Mouse (Mus musculus): ENCODE results near the gene Slc13a4. TPM values are rescaled to one million over a fixed set of nuclear protein-coding genes. Genes with fewer than 3 reads are reported as not detected.

Gene Slc13a4
- total RNA-seq, 2 experiments from 2014 or later, result 3.2 to 3.9 TPM

GRCm38 (mm10) chr6:35303355-35303900 lies 4.5 kb downstream of the Slc13a4 start:
- no peak for DNase-seq (ENCODE audit: low spot score in 2 of 2)

GRCm38 (mm10) chr6:35302581-35302980 lies 5.3 kb downstream of the Slc13a4 start:
- no peak for DNase-seq (ENCODE audit: low spot score in 2 of 2)

GRCm38 (mm10) chr6:35298323-35298722 lies 9.6 kb downstream of the Slc13a4 start:
- no peak for DNase-seq (ENCODE audit: low spot score in 2 of 2)

DNA sequence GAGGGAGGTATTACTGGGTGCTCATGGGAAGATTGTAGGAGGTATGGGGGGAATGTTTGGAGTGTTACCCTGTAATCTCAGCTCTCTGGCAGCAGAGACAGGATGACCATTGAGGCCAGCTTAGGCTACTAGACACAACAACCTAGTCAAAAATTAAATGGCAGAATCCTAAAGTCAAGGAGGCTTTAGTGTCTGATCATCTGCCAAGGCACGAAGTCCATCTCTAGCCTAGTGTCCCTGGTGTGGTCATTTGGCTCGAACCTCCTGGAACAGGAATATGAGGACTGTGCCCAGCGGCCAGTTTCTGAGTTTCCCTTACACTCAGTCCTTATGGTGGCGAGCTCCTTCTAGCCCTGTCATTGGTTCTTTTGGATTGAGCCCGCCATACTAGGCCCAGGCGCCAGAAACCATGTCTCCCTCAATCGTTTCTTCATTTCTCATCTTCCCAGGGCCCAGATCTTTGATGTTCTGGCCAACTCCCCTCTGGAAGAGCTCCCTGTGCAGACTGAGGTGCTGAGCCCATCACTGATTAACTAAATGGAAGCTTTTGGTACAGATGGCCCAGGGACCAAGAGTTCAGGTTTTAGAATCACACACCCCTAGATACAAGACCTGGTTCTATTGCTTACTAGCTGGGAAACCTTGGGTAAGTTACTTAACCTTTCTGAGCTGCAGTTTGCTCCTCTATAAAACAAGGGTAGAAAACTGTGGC lies 10.3 kb downstream of the Slc13a4 start:
- no peak for DNase-seq (ENCODE audit: low spot score in 2 of 2)

- peak in 1 of 2 experiments; percentile 27 for DNase-seq (ENCODE audit: low spot score in 2 of 2)
Observed at GRCm38 (mm10) chr6:35297001-35297400, 10.9 kb downstream of the Slc13a4 start.

- DNase-seq (ENCODE audit: low spot score in 2 of 2), result no peak
Observed at GRCm38 (mm10) chr6:35294964-35295363, 13.0 kb downstream of the Slc13a4 start.

GRCm38 (mm10) chr6:35289676-35290075 lies 18.3 kb downstream of the Slc13a4 start:
- no peak for DNase-seq (ENCODE audit: low spot score in 2 of 2)

DNA sequence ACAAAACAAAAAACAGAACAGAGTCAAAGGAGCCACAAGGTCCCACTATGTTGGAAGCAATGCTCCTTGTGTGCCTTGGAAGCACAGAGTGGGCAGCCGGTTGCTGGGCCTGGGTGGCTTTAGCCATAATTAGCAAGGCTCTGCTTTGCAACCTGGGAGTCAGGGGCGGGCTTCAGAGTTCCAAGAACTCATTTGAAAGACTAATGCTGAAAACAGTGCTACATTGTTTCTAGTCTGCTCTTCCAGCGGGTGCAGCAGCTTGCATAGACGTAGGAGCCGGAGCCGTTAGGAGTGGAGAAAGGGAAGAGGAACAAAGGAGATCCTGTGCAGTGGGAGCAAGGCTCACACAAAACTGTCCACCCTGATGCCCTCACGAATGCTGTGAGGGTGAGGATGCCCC lies 19.0 kb downstream of the Slc13a4 start:
- no peak for DNase-seq (ENCODE audit: low spot score in 2 of 2)

DNA sequence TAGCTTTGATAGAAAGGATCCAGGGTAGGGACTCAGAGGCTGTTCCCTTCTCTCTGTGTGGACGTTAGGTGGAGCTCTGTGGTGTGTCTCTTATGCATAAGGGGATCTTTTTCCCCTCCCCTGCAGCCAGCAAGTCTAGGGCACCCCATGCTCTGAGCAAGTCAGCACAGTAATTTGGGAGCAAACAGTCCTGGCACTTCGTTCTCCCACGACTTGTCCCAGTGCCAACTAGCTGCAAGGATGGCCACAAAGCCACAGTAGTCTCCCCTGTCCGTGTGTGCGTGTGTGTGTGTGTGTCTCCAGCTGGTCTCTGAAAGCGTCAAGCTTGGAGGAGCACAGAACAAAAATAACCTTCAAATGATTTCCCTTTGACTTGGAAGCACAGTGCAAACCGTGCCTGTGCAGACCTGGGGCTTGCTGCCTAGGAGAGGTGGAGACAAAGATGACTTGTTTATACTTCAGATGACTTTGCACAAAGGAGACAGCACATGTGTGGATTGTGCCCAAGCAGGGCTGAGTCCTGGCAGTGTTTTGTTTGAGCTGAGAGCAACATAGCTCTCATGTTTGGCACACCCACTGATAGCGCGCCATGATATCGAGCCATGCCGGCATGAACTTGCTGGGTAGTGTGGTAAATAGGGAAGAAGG lies 19.7 kb downstream of the Slc13a4 start:
- DNase-seq (ENCODE audit: low spot score in 2 of 2), result peak; percentile 16 to 60

- no peak for DNase-seq (ENCODE audit: low spot score in 2 of 2)
Observed at GRCm38 (mm10) chr6:35279306-35279705, 28.6 kb downstream of the Slc13a4 start.

- no peak for DNase-seq (ENCODE audit: low spot score in 2 of 2)
Observed at GRCm38 (mm10) chr6:35277903-35278587, 29.9 kb downstream of the Slc13a4 start.

GRCm38 (mm10) chr6:35273391-35274082 lies 34.4 kb downstream of the Slc13a4 start:
- no peak for DNase-seq (ENCODE audit: low spot score in 2 of 2)

DNA sequence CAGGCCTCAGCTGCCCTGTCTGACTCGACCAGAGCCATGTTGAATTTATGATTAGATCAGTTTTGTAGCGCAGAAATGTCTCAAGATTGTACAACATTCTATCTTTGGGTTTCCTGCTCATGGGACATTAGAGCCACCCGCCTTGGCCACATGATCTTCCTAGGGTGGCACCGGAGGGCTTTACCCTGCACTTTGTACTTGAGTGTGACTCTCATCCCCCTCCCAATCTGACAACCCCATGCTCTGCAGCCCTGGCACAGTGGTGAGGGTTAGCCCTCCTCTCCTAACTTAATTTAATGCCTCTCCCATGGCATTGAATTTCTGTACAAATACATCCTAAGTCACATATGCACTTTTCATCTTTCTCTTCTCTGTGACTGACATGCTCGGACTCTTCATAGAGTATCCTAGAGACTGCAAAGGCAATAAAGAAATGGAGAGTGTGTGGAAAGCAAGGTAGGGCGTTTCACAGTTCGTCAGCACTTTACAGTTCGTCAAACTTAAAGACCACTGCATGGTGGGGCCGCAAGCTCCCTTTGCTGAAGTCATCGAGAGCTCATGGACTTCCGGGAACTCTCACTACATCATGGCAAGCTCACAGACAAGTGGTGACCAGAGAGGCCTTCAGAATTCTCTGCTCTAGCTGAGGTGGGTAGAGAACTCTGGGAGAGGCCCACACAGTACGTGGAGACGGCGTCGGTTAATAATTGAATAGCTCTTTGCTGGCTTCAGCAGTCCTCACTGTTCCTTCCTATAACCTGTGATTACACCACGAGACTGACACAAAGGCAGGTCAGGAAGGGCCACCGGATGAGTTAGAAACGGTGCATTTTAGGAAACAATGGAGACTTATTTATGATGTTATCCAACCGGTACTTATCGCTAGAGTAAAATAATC lies 35.8 kb downstream of the Slc13a4 start:
- no peak for DNase-seq (ENCODE audit: low spot score in 2 of 2)

DNA sequence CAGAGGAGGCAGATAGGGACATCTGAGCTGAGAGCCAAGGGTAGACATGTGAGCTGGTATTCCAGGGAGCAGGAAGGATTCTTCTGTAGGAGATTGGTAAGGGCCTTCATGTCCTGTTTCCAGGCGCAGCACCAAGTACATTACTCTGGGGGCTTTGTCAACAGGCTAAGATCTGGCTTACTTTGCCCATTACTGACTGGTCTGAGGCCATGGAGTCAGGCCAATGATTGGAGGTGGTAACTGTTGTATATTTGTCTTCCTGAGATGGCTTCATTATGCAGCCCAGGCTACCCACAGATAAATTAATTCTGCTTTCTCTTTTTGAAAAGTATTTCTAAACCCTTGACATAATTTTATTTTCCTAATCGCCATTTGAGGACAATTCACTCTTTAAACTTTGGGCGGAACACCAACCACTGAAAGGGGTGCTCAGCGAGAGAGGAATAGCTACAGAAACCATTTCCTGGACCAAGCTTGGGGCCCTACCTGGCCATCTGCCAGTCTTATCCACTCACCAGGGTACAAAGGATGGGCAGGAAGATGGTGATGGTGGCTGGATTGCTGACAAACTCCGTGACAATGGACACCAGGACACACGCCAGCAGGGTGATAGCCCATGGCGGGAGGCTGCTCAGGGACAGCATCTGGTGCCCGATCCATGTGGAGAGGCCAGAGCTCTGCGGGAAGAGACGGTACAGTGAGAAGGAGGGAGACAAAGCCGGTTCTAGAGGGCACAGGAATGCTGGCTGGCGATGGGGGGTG lies 36.7 kb downstream of the Slc13a4 start:
- no peak for DNase-seq (ENCODE audit: low spot score in 2 of 2)

GRCm38 (mm10) chr6:35269643-35270042 lies 38.3 kb downstream of the Slc13a4 start:
- DNase-seq (ENCODE audit: low spot score in 2 of 2), result no peak

- no peak for DNase-seq (ENCODE audit: low spot score in 2 of 2)
Observed at GRCm38 (mm10) chr6:35268711-35269110, 39.2 kb downstream of the Slc13a4 start.

DNA sequence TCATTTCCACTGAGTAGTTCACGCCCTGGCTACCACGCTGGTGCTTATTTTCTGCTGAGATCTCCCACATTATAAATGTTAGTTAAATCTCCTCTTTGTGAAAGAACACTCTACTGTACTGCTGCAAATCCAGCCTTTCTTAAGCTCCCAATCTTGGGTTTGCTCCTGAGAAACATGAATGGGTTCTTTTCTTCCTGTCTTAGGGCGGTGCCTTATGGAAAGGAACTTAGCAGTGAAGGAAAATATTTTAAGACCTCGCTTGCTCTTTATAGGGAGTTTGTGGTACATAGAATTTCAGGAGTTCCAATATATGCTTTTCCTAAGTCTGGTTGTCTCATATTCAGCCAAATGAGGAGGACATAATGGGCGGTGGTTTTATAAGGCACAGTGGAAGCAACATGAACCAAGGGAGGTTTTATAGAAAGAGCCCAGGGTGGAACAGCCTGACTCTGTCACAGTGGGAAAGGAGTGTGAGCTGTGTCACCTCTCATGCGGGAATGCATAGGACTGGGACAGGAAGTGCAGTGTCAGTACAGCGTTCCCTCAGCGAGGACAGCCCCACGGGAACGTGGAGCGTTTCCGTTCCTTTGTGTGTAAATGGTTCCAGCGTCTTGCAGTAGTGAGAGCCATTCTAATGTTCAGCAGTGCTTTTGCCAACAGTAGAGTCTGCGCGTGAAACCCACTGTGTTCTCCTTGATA lies 42.2 kb downstream of the Slc13a4 start:
- DNase-seq (ENCODE audit: low spot score in 2 of 2), result no peak

DNA sequence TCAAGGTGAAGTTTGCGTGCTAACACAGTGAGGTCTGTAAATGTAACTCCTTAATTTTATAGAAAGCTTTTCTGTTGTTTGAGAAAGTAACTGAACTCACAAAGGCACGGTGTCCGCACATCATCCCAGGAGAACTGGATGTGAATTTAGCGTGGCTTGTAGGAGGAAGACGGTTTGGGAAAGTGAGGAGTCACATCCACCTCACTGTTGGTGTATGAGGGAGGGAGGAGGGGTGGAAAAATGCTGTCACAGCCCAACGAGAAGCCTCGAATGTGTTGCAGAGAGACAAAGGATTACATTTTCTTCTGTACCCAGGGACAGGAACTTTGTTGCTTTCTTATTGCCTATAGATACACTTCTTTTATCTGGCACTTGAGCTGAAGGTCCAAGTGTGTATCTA lies 47.4 kb downstream of the Slc13a4 start:
- no peak for DNase-seq (ENCODE audit: low spot score in 2 of 2)

- no peak for DNase-seq (ENCODE audit: low spot score in 2 of 2)
Observed at GRCm38 (mm10) chr6:35259526-35259925, 48.4 kb downstream of the Slc13a4 start.
